Mouse (Mus musculus) left cerebral cortex, postnatal 25 days (tissue): ENCODE measurements around the gene Dync2li1. TPM values are rescaled to one million over a fixed set of nuclear protein-coding genes. Genes with fewer than 3 reads are reported as not detected.
A peak's percentile ranks its signal among the peaks of the same experiment; 100 is the strongest.

Experiments
- DNase-seq, 2 experiments: peaks; one replicate each; pipeline ENCODE4 v3.0.0; 2022; ENCODE audit warnings: low spot score in 2 of 2, mixed read lengths in 1 of 2
- intact Hi-C: fragments of 180-260 bp; cut with DNase I; formaldehyde crosslinking; loops from one replicate; pipeline ENCODE4 v1.15.1; 2025
- total RNA-seq, 2 experiments: library from RNA; stranded (reverse); gene quantifications; 2 replicates each; pipeline ENCODE4 v1.2.3; 2021

Dync2li1 gene
- total RNA-seq, 2 experiments from 2014 or later: 18.5 to 20.4 TPM

- intact Hi-C loops: no loop called here
- no peak for DNase-seq
Measured at GRCm38 (mm10) chr17:84639796-84640378, 13.6 kb downstream of the Dync2li1 start.

- DNase-seq: peak; percentile 31 to 64
- intact Hi-C loops: no loop called here
Measured at GRCm38 (mm10) chr17:84641893-84642292, 15.6 kb downstream of the Dync2li1 start.

- intact Hi-C loops: no loop called here
- DNase-seq: peak in 1 of 2 experiments; percentile 47
Measured at GRCm38 (mm10) chr17:84642324-84642723, 16.0 kb downstream of the Dync2li1 start.

- intact Hi-C loops: loop anchor here (5.0 kb wide), 1 partner anchor 132 kb away; the partner anchor contains the start of gene Plekhh2
- no peak for DNase-seq
Measured at GRCm38 (mm10) chr17:84644292-84645050, 18.2 kb downstream of the Dync2li1 start.

GRCm38 (mm10) chr17:84645119-84645518 lies 18.8 kb downstream of the Dync2li1 start:
- intact Hi-C loops: loop anchor here (5.0 kb wide), 1 partner anchor 133 kb away; the partner anchor contains the start of gene Plekhh2
- DNase-seq: no peak

- intact Hi-C loops: loop anchor here (5.0 kb wide), 1 partner anchor 134 kb away; the partner anchor contains the start of gene Plekhh2
- no peak for DNase-seq
Measured at GRCm38 (mm10) chr17:84645894-84646293, 19.6 kb downstream of the Dync2li1 start.

GRCm38 (mm10) chr17:84646477-84646876 lies 20.2 kb downstream of the Dync2li1 start:
- peak in 1 of 2 experiments; percentile 62 for DNase-seq

GRCm38 (mm10) chr17:84647630-84648029 lies 21.3 kb downstream of the Dync2li1 start:
- intact Hi-C loops: loop anchor here (5.0 kb wide), 1 partner anchor 135 kb away; the partner anchor contains the start of gene Plekhh2
- DNase-seq: no peak

More at GRCm38 (mm10) chr17:84646477-84646876, 20.2 kb downstream of the Dync2li1 start:
- intact Hi-C loops: loop anchor here (5.0 kb wide), 1 partner anchor 134 kb away; the partner anchor contains the start of gene Plekhh2

GRCm38 (mm10) chr17:84650302-84651017 lies 24.2 kb downstream of the Dync2li1 start:
- intact Hi-C loops: no loop called here
- no peak for DNase-seq

- no peak for DNase-seq
- intact Hi-C loops: no loop called here
Measured at GRCm38 (mm10) chr17:84653544-84653943, 27.2 kb downstream of the Dync2li1 start.

- DNase-seq: no peak
- intact Hi-C loops: no loop called here
Measured at GRCm38 (mm10) chr17:84656205-84656604, 29.9 kb downstream of the Dync2li1 start.

GRCm38 (mm10) chr17:84656653-84657421 lies 30.5 kb downstream of the Dync2li1 start:
- intact Hi-C loops: no loop called here
- no peak for DNase-seq

GRCm38 (mm10) chr17:84657422-84657732 lies 31.1 kb downstream of the Dync2li1 start:
- intact Hi-C loops: no loop called here
- no peak for DNase-seq

- intact Hi-C loops: no loop called here
- no peak for DNase-seq
Measured at GRCm38 (mm10) chr17:84657782-84658181, 31.5 kb downstream of the Dync2li1 start.

- no peak for DNase-seq
Measured at GRCm38 (mm10) chr17:84658195-84658594, 31.9 kb downstream of the Dync2li1 start.

GRCm38 (mm10) chr17:84658951-84659350 lies 32.7 kb downstream of the Dync2li1 start:
- intact Hi-C loops: no loop called here

More at GRCm38 (mm10) chr17:84658195-84658594, 31.9 kb downstream of the Dync2li1 start:
- intact Hi-C loops: no loop called here

GRCm38 (mm10) chr17:84665053-84665452 lies 38.8 kb downstream of the Dync2li1 start:
- intact Hi-C loops: no loop called here
- no peak for DNase-seq

More at GRCm38 (mm10) chr17:84658951-84659350, 32.7 kb downstream of the Dync2li1 start:
- no peak for DNase-seq

- DNase-seq: no peak
- intact Hi-C loops: no loop called here
Measured at GRCm38 (mm10) chr17:84665691-84666090, 39.4 kb downstream of the Dync2li1 start.

GRCm38 (mm10) chr17:84667848-84668247 lies 41.6 kb downstream of the Dync2li1 start:
- no peak for DNase-seq
- intact Hi-C loops: no loop called here
